Mouse (Mus musculus) cerebellum, postnatal 10 days (tissue): ENCODE data around the gene Gm45837.
A peak's percentile ranks its signal among the peaks of the same experiment; 100 is the strongest.

Experiments
- DNase-seq, 2 experiments: peaks; one replicate each; pipeline ENCODE4 v3.0.0; 2021; ENCODE audit warnings: mixed read lengths in 2 of 2

Gene Gm45837

GRCm38 (mm10) chr7:101393015-101393414, 17.7 kb upstream of the Gm45837 start:
- no peak for DNase-seq

- DNase-seq, result no peak
These were observed 16.8 kb upstream of the Gm45837 start for GRCm38 (mm10) chr7:101393694-101394504.

GRCm38 (mm10) chr7:101394569-101394968, 16.1 kb upstream of the Gm45837 start:
- DNase-seq, result no peak

- DNase-seq, result no peak
These were observed 15.2 kb upstream of the Gm45837 start for GRCm38 (mm10) chr7:101395471-101395870.

GRCm38 (mm10) chr7:101397175-101397574, 13.5 kb upstream of the Gm45837 start:
- DNase-seq, result no peak

GRCm38 (mm10) chr7:101401510-101401909, 9.2 kb upstream of the Gm45837 start:
- DNase-seq, result peak; percentile 55 to 66

- DNase-seq, result no peak
These were observed 6.9 kb upstream of the Gm45837 start for GRCm38 (mm10) chr7:101403831-101404230.

- DNase-seq, result peak; percentile 94 to 97
These were observed 2.1 kb downstream of the Gm45837 start for GRCm38 (mm10) chr7:101412796-101413195.

- DNase-seq, result no peak
These were observed 3.5 kb downstream of the Gm45837 start for GRCm38 (mm10) chr7:101414209-101414608.

GRCm38 (mm10) chr7:101414661-101415511, 4.2 kb downstream of the Gm45837 start:
- DNase-seq, result no peak

GRCm38 (mm10) chr7:101415512-101416100, 4.9 kb downstream of the Gm45837 start:
- DNase-seq, result no peak

GRCm38 (mm10) chr7:101416391-101416790, 5.7 kb downstream of the Gm45837 start:
- DNase-seq, result no peak

GRCm38 (mm10) chr7:101419013-101419770, 8.5 kb downstream of the Gm45837 start:
- DNase-seq, result peak in 1 of 2 experiments; percentile 52

- DNase-seq, result peak; percentile 44 to 46
These were observed 10.8 kb downstream of the Gm45837 start, which contains the start of gene Pde2a for GRCm38 (mm10) chr7:101421529-101421928. TSS of gene Pde2a (plus strand) at chr7:101421691.

- peak in 1 of 2 experiments; percentile 31 for DNase-seq
These were observed 11.4 kb downstream of the Gm45837 start for GRCm38 (mm10) chr7:101422069-101422468.

- DNase-seq, result no peak
These were observed 12.0 kb downstream of the Gm45837 start for GRCm38 (mm10) chr7:101422646-101423045.

- peak in 1 of 2 experiments; percentile 29 for DNase-seq
These were observed 13.3 kb downstream of the Gm45837 start for GRCm38 (mm10) chr7:101423970-101424369.

- no peak for DNase-seq
These were observed 16.0 kb downstream of the Gm45837 start for GRCm38 (mm10) chr7:101426692-101427091.

GRCm38 (mm10) chr7:101427736-101428135, 17.1 kb downstream of the Gm45837 start:
- DNase-seq, result peak; percentile 53 to 64

- DNase-seq, result peak in 1 of 2 experiments; percentile 38
These were observed 24.4 kb downstream of the Gm45837 start for GRCm38 (mm10) chr7:101435038-101435437.

- no peak for DNase-seq
These were observed 27.2 kb downstream of the Gm45837 start for GRCm38 (mm10) chr7:101437876-101438275.

- DNase-seq, result no peak
These were observed 32.4 kb downstream of the Gm45837 start for GRCm38 (mm10) chr7:101443093-101443492.
